Mouse (Mus musculus) urinary bladder, postnatal 10 days (tissue): ENCODE results near the gene Adora1.

Experiments
- DNase-seq: peaks from one replicate; pipeline ENCODE4 v3.0.0; 2022; ENCODE audit warnings: low spot score

Gene Adora1

DNA sequence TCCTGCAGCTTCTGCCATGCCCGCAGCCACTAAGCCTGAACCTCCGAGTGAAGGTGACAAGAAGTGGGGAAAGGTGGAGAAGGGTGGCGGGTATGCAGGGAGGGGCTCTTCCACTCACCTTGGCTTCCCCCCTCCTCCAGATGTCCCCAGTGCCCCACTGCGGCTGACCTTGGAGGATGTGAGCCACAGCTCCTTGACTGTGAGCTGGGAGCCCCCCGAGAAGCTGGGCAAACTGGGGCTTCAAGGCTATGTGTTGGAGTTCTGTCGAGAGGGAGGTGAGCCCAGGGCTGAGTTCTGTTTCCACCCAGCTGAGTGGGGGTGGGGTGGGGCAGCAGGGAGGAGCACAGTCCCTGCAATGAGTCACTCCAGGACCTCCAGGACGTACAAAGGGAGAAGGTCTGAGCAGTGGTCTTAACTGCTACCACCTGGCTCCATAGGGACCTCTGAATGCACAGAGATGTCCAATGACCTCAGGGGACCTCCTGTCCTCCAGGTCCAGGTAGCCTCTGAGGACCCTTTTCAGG, 41.5 kb downstream of the Adora1 start:
- DNase-seq = no peak

DNA sequence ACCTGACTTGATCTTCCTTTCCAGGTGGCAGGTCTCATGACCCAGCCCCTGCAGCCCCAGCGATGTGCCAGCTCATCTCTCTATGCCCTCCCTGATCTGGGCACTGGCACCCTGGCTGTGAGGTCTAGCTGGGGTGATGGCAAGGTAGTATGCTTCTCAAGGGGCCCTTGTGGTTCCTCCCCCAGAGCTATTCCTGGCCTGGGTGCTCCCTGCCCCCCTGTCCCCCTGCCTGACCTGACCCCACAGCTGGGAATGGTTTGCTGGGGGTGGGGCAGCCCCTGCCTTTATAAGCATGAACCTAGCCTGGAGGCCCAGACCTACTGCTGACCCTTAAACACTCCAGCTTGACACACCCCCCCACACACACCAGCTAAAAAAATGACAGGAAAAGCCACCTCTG, 42.1 kb downstream of the Adora1 start, which contains the start of gene Mybph:
Gene Mybph, plus strand, starts transcription at position 323 of the 400 bp plus-strand sequence.
- no peak for DNase-seq

DNA sequence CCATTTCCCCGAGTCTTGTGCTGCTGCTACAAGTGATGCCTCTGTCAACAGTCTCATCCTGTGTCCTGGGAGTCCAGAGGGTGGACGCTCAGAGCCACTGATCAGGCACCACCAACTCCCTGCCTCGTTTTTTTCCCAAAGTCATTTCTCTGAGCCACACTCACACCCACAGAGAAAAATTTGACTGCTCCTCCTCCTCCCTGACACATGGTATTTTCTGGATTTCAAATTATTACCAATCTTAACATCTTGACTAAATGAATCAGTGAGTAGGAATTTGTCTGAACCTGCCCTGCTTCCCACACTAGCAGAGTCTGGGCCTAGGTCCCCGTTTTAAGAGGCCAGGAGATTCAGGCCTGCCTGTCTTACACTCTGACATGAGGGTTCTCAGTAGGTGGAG, 43.2 kb downstream of the Adora1 start:
- DNase-seq = no peak

DNA sequence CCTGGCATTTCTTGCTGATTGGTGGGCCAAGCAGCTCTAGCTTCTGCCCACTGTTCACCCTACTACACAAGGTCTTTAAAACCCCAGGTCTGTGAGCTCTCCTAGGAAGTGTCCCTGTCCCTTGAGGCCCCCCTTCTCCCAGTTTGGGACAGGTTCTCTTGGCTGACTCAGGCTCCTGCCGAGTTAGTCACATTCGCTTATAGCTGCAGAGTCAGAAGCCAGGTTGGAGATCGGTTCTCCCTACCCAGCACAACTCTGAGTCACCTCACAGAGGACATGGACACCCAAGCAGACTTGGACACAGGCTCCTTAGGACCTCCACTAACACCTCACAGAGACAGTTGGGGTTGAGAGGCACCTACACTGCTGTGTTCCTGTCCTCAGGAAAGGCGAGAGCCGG, 44.0 kb downstream of the Adora1 start:
- no peak for DNase-seq

DNA sequence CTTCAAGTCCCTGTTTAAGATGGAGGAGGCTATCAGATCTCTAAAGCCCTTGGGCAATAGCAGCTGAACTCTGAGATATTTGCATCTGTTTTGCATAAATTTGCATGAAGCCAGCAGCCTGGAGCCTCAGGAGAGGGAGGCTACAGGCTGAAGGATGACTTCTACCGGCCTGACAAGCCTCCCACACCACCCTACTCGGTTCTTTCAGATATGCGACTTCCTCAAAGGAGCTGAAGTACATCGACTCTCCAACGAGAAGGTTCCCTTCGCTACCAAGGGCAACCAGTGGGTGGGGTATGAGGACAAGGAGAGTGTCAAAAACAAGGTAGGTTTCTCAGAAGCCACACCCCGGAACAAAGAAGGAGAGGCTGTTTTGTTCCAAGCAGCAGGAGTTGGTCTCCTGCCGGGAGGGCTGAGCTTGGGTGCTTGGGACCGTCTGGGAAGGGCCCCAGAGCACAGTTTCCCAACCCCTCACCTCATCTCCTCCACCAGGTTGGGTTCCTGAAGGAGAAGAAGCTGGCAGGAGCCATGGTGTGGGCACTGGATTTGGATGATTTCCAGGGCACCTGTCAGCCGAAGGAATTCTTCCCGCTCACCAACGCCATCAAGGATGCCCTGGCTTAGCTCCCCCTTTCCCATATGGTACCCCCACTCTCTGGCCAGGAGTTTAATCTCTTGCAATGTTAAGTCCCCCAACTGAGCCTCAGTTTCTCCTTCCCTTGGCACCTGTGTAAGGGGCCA, 46.1 kb downstream of the Adora1 start:
- no peak for DNase-seq

DNA sequence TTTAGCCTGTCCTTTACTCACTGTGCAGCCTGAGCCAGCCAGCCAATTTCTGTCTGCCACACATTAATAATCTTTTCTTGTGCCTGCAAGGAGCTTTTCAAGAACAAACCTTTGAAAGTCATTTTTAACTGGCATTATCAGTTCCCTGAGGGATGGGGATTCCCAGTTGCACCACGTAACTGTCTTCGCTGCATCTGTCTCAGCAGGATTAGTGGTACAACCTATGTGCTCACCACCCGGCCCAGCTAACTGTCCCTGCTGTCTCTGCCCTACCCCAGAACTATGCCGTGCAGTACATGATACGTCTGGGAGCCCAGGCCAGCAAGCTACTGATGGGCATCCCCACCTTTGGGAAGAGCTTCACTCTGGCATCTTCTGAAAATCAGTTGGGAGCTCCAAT, 47.0 kb downstream of the Adora1 start:
- no peak for DNase-seq

DNA sequence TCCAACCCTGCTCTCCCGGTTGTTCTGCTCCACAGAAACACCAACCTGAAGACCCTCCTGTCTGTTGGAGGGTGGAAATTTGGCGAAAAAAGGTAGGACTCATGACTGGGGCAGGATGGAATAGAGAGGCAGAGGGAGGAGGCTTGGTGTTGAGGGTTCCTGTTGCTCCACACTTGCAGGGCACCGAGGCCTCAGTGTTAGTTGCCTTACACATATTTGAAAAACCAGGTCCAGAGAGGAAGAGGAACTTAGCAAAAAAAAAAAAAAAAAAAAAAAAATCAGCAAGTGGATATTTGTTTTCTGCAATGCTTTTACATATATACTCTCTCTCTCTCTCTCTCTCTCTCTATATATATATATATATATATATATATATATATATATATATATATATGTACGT, 51.1 kb downstream of the Adora1 start:
- no peak for DNase-seq

DNA sequence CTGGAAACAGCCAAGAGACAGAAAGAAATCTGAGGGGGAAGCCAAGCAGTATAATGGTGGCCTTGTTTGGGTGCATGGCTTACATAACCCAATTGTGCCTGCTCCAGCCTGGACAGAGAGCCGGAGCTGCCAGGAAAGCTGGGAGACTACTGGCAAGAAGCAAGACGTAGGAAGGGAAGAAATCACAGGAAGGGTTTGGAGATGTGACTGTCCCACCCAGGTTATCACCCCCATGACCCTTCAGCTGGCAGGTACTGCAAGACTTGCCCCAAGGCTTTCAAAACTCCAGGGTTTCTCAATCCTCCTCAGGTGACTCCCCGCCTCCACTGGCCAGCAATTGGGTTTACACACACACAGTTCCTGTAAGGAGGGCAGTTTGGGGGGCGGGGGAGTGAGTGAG, 53.2 kb downstream of the Adora1 start, which contains the start of gene Chil1:
Gene Chil1, plus strand, starts transcription at position 152 of the 400 bp plus-strand sequence.
- no peak for DNase-seq

DNA sequence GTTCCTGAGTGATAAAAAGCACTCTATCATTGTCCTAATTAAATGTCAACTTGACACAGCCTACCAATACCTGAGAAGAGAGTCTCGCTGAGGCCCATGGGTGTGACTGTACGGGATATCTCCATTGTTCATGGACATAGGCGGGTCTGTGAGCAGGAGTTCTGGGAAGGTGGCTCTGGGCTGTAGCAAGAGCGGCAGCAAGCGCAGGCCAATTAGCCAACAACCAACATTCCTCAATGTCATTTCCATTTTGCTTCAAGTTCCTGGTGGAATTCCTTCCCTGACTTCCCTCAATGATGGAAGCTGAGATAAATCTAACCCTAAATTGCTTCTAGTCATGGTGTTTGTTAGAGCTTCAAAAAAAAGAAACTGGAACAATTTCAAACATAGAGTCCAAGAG, 57.3 kb downstream of the Adora1 start:
- DNase-seq = no peak

DNA sequence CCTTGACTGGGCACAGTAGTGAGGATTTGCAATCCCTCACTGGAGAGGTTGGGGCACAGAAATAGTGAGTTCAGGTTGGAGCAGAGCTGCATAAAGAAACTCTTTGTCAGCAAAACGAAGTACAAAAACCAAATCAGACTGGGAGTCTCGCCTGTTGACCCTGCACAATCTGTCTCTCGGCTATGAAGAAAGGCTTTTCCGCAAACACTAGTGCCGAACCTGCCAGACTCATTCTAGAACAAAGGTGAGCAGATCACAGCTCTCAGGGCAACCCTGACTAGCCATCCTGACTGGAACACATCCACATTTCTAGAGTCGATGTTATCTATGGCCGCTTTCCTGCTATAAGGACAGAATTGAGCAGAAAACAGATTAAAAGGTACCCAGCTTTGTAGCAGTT, 62.1 kb downstream of the Adora1 start:
- no peak for DNase-seq

DNA sequence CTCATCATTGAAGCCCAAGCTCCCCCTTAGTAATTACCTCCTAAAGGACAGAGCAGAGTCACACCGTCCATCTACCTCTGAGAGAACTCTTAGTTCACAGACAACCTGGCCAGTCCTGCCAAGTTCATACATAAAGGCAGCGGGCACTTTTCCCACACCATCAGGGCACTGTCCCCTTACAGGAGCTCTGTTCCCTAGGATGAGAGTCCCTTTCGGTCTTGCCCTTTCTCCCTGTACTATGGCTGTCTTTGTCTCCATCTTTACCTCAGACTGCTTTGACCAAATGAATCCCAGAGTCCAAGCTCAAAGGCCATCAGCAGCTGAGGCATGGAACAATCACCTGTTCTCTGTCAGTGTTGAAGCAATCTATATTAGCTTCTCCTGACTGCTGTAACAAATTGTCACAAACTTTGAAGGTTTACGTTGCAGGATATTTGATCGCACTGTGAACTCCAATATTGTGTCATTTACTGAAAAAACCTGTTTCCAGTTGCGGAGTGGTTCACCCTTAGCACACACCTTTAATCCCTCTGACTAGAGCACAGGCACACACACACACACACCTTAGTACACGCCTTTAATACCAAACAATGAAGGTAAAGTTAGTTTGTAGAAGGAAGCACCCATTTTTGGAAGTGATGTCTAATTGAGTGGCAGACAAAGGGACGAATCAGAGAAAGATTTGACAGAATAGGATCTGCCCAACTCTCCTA, 66.1 kb downstream of the Adora1 start:
- no peak for DNase-seq

DNA sequence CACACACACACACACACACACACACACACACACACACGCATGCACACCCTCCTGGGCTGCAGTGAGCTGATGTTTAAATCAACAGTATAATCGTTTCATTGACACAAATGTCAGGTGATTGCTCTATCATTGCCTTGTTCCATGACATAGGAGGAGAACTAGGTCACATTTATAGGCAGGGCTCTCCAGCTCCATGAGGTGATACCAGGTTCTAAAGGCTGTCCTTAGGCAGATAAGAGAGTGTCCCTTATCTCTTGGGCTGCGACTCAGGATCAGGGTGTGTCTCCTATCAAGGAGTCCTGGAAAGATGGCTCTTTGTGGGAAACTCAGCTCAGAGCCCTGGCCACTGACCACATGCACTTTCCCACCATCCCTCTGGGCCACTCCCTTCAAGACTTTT, 66.7 kb downstream of the Adora1 start:
- DNase-seq = no peak

DNA sequence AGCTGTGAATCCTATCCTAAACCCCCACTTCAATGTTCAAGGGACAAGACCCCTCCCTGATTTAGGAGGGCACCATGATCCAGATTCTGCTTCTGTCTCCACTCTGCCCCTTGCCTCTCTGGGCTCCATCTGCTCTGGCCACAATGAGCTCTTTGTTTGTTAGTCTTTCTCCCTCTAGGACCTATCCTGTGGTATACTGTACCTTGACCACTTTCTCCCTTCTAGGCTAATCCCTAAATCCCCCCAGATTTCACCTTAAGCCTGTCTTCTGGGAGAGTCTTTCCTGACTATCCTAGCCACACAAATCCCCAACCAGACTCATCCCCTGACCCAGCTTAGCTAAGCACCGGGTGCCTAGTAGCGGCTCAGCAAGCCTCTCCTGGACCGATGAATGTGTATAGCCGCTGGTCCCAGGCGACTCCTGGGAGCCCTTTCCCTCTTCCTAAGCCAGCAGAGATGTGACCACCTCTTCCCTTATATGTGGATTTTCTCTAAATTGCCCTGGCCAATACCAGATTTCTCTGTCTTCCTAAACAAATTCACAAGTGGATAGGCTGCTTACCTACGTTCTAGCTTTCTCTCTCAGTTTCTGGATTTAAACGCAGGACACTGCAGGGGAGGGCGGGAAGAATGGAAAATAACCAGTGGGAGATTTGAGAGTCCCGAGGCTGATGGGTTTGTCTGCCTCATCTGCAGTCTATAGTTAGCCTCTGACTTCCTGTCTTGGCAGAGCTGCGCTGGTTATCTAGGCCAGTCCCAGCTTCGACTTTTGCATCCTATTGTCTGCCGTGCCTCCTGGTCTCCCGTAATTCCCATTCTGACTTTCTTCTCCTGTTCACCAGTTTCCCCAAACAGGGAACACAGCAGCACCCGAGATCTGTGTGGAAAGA, 67.6 kb downstream of the Adora1 start:
- no peak for DNase-seq

DNA sequence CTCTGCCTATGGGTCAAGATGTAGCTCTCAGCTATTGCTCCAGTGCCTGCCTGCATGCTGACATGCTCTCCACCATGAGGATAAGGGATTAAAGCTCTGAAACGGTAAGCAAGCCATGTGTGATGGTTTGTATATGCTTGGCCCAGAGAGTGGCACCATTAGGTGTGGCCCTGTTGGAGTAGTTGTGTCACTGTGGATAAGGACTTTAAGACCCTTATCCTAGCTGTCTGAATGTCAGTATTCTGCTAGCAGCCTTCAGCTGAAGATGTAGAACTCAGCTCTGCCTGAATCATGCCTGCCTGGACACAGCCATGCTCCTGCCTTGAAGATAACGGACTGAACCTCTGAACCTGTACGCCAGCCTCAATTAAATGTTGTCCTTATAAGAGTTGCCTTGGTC, 68.7 kb downstream of the Adora1 start:
- no peak for DNase-seq

DNA sequence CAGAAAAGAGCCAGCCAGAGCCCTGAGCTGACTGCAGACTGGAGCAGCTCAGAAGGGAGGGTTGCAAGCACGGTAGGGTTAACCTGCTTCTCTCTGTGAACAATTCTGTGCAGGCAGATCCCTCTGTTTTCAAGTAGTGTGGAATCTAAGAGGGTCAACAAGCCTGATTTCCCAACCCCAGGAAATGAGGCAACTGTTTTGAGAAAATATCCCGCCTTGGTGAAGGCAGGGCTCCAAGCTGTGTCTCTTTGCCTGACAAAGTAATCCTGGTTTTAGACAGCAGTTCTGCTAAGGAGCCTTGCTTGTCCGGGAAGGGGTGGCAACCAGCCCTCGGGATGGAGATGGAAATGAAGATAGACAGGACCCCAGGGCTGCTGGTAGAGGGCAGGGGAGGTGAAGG, 70.8 kb downstream of the Adora1 start:
- DNase-seq = no peak

DNA sequence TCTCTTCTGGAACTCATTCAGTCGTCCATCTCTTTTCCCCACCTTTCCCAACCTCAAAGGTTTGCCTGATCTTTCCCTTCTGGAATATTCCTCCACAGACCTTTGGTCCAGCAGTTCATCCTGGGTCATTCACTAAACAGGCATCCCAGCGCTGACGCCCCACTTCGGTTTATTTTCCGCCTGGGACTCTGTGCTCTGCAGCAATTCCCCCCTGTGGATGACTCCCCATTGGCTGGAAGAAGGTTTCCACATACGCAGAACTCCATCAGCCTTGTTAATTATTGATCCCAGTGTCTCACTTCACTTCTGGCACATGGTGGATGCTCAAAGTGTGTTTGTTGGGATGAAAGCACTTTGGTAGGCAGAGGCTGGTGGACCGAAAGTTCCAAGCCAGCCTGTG, 71.8 kb downstream of the Adora1 start:
- DNase-seq = no peak

DNA sequence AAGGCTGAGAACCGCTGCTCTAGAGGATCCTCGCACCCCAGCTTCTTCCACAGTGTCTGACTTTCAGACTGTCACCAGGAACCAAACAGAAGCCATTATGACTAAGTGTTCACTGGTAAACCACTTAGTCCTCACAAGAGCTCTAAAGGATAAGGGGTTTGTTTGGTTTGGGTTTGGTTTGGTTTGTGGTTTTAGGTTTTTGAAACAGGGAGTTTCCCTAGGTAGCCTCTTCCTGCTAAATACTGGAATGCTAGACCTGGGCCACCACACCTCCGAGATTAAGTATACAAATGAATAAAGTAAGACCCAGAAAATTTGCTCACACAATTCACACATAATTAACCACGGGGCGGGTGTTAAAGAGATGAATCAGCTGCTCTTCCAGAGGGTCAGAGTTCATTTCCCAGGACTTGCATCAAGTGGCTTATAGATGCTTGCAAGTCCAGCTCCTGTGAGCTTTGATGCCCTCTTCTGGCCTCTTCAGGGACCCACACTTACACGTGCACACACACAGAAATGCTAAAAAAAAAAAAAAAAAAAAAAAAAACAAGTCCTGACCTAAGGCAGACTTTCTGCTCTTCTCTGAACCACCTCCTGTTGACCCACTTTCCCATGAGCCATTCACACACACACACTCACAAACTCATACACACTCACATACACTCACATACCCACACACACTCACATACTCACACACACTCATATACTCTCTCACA, 72.6 kb downstream of the Adora1 start:
- DNase-seq = no peak

DNA sequence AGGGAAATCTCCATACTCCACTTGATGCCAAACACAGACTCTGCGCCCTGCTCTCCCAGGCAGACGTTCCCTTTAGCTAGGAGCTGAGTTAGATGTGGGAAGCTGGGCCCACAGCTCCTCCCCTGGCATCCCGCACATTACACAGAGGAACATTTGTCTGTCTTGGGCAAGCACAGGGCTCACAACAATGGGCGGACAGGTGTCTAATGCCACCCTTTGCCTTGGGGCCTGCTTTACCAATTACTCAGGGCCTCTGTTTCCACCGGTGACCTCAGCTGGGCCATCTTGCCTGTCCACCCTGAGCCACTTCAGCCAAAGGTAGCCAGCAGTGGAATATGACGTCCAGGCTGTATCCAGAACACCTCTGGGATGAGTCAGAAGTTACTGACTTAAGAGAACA, 73.8 kb downstream of the Adora1 start:
- DNase-seq = no peak

DNA sequence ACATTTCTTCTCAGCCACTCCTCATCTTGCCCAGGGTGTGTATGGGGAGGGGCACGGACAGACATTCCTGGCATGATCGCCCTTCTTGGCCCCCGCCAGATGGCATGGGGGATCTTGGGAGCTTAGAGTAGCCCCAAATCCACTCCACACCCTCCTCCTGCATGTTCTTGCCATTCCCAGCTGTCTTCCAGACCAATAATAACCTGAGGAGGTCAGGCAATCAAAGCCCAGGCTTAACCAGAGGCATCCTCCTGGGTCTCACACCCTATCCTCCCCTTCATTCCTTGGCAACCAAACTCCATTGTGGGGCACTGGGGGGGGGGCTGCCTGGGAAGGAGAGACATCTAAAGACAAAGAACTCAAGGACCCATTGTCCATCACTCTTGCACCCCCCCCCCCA, 74.8 kb downstream of the Adora1 start:
- DNase-seq = no peak

DNA sequence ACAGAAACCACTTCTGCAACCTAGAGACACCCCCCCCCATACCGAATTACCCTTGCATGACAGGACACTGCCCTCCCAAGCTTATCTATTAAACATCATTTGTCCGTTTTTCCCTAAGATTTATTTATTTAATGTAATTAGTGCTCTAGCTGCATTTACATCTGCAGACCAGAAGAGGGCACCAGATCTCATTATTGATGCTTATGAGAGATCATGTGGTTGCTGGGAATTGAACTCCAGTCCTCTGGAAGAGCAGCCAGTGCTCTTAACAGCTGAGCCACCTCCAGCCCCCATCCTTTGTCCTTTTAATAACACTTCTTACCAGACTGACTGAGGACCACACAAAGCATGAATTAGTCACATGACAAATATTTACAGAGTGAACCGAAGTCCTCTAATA, 80.6 kb downstream of the Adora1 start:
- DNase-seq = no peak

DNA sequence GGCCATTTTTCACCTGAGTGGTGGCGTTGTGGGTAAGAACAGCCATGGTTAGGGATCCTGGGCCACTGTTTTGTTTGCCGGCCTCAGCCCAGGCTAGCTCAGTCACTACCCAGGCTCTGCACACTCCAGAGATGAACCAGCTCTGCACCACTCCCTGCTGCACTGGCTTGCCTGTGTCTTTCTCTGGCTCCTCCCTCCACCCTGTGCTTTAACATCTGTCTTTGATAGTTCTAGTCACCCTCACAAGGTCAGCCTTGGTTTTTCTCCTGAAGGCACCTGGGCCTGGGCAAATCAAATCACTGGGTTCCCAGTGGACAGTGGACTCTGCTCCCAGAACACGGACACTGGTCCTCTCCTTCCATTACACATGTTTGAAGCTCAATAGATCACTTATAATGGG, 81.1 kb downstream of the Adora1 start:
- DNase-seq = no peak
